Mouse (Mus musculus): ENCODE measurements at regions not wholly inside any gene's neighbourhood (a gene's known extent, or its start where the extent isn't known, plus 50 kb on each side); places are given as distances from the start of the nearest gene placed in this dataset.

GRCm38 (mm10) chr17:75808025-75808424, 256.3 kb upstream of the Fam98a start:
- TF ChIP-seq CTCF (IDR thresholded peaks at IDR 0.05; ENCODE audit: borderline replicate concordance, extremely low read depth, insufficient read depth, insufficient read length) (no peak), POLR2A (IDR thresholded peaks at IDR 0.05; ENCODE audit: borderline replicate concordance, extremely low read depth, insufficient read depth, insufficient read length, poor library complexity, severe bottlenecking) (no peak)
- no peak for DNase-seq (ENCODE audit: low read depth)

- no peak for TF ChIP-seq POLR2A (IDR thresholded peaks at IDR 0.05; ENCODE audit: borderline replicate concordance, extremely low read depth, insufficient read depth, insufficient read length, poor library complexity, severe bottlenecking)
- no peak for TF ChIP-seq CTCF (IDR thresholded peaks at IDR 0.05; ENCODE audit: borderline replicate concordance, extremely low read depth, insufficient read depth, insufficient read length)
- DNase-seq (ENCODE audit: low read depth), result peak; percentile 80
Observed at GRCm38 (mm10) chr17:75804358-75804757, 252.6 kb upstream of the Fam98a start.

DNA sequence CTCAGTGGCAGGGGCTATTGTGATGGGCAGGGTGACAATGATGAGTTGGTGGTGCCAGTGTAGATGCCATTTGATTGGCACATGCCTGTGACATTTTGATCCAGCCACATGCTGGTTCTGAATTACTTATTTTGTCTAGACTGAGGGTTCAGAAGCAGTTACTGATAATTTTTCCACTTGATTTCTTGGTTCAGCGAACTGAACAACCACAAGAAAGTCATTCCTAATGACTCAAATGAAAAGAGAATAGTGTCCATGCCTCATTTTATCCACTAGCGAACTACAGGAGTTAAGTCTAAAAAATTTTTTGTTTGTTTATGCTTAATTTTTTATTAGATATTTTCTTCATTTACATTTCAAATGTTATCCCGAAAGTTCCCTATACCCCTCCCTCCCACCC, 244.6 kb upstream of the Fam98a start:
- DNase-seq (ENCODE audit: low read depth), result no peak

GRCm38 (mm10) chr17:75795772-75796171, 244.0 kb upstream of the Fam98a start:
- TF ChIP-seq CTCF (IDR thresholded peaks at IDR 0.05; ENCODE audit: borderline replicate concordance, extremely low read depth, insufficient read depth, insufficient read length), result no peak
- TF ChIP-seq POLR2A (IDR thresholded peaks at IDR 0.05; ENCODE audit: borderline replicate concordance, extremely low read depth, insufficient read depth, insufficient read length, poor library complexity, severe bottlenecking), result no peak
- peak; percentile 33 for DNase-seq (ENCODE audit: low read depth)

More for the DNA sequence above, 244.6 kb upstream of the Fam98a start:
- TF ChIP-seq CTCF (IDR thresholded peaks at IDR 0.05; ENCODE audit: borderline replicate concordance, extremely low read depth, insufficient read depth, insufficient read length) (no peak), POLR2A (IDR thresholded peaks at IDR 0.05; ENCODE audit: borderline replicate concordance, extremely low read depth, insufficient read depth, insufficient read length, poor library complexity, severe bottlenecking) (no peak)

- peak; percentile 30 for DNase-seq (ENCODE audit: low read depth)
- TF ChIP-seq CTCF (IDR thresholded peaks at IDR 0.05; ENCODE audit: borderline replicate concordance, extremely low read depth, insufficient read depth, insufficient read length) (peak; percentile 25; the same call in 1 of the 2 replicates), POLR2A (IDR thresholded peaks at IDR 0.05; ENCODE audit: borderline replicate concordance, extremely low read depth, insufficient read depth, insufficient read length, poor library complexity, severe bottlenecking) (no peak)
Observed at GRCm38 (mm10) chr17:75779770-75780169, 228.0 kb upstream of the Fam98a start.

GRCm38 (mm10) chr17:75776611-75777010, 224.9 kb upstream of the Fam98a start:
- TF ChIP-seq POLR2A (IDR thresholded peaks at IDR 0.05; ENCODE audit: borderline replicate concordance, extremely low read depth, insufficient read depth, insufficient read length, poor library complexity, severe bottlenecking) (no peak), CTCF (IDR thresholded peaks at IDR 0.05; ENCODE audit: borderline replicate concordance, extremely low read depth, insufficient read depth, insufficient read length) (no peak)

DNA sequence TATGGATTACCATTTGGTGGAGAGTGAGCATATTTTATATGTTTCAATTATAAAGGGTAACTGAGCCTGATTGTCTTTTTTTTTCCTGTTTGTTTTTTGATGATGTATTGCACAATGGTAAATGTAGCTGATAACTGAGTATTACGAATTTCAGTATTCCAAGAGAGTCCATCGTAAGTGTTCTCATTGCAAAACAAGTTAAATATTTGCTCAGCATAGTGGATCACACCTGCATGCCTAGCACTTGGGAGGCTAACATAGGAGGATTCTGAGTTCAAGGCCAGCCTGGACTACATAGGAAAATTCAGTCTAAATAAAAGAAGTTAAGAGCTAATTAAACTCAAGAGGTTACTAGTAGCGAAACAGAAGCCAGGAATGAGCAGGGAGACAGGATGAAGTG, 223.8 kb upstream of the Fam98a start:
- DNase-seq (ENCODE audit: low read depth), result no peak
- TF ChIP-seq POLR2A (IDR thresholded peaks at IDR 0.05; ENCODE audit: borderline replicate concordance, extremely low read depth, insufficient read depth, insufficient read length, poor library complexity, severe bottlenecking) (no peak), CTCF (IDR thresholded peaks at IDR 0.05; ENCODE audit: borderline replicate concordance, extremely low read depth, insufficient read depth, insufficient read length) (no peak)

More at GRCm38 (mm10) chr17:75776611-75777010, 224.9 kb upstream of the Fam98a start:
- DNase-seq (ENCODE audit: low read depth), result peak; percentile 53

DNA sequence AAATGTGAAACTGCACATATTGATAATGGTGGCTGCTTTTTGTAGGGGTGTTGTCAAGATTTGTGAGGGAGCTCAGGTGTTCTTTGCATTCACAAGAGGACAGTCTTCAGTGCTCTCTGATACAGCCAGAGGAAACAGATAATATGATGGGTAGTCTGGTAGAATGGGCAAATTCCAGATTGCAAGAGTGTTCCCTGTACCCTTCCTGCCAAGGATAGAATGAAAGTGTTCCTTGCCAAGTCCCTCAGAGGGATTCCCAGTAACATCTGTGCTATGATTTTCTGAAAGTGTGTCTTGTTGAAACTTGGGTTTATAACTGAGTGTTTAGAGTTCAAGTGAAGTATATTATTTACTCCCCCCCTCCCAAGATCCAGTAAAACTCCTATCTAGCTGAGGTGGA, 221.1 kb upstream of the Fam98a start:
- TF ChIP-seq POLR2A (IDR thresholded peaks at IDR 0.05; ENCODE audit: borderline replicate concordance, extremely low read depth, insufficient read depth, insufficient read length, poor library complexity, severe bottlenecking), result no peak
- no peak for TF ChIP-seq CTCF (IDR thresholded peaks at IDR 0.05; ENCODE audit: borderline replicate concordance, extremely low read depth, insufficient read depth, insufficient read length)
- DNase-seq (ENCODE audit: low read depth), result no peak

GRCm38 (mm10) chr17:75768654-75769053, 216.9 kb upstream of the Fam98a start:
- TF ChIP-seq POLR2A (IDR thresholded peaks at IDR 0.05; ENCODE audit: borderline replicate concordance, extremely low read depth, insufficient read depth, insufficient read length, poor library complexity, severe bottlenecking) (no peak), CTCF (IDR thresholded peaks at IDR 0.05; ENCODE audit: borderline replicate concordance, extremely low read depth, insufficient read depth, insufficient read length) (peak; percentile 27; the same call in 1 of the 2 replicates)

DNA sequence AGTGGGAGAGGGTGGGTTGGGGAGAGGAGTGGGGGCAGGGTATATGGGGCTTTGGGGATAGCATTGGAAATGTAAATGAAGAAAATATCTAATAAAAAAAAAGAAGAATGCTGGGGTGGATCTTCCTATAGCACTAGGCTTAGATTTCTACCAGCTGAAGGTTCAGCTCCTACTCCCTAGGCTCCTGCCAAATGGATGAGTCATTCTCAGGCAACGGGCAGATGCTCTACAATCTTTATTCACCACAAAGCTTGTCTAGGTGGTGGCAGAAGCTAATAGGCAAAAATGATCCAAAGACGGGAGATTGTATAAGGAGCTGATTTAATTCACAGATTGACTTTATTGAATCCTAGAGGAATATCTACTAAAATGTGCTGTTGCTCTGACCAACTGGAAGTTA, 211.6 kb upstream of the Fam98a start:
- no peak for TF ChIP-seq CTCF (IDR thresholded peaks at IDR 0.05; ENCODE audit: borderline replicate concordance, extremely low read depth, insufficient read depth, insufficient read length)
- no peak for TF ChIP-seq POLR2A (IDR thresholded peaks at IDR 0.05; ENCODE audit: borderline replicate concordance, extremely low read depth, insufficient read depth, insufficient read length, poor library complexity, severe bottlenecking)
- DNase-seq (ENCODE audit: low read depth), result no peak

More at GRCm38 (mm10) chr17:75768654-75769053, 216.9 kb upstream of the Fam98a start:
- no peak for DNase-seq (ENCODE audit: low read depth)

DNA sequence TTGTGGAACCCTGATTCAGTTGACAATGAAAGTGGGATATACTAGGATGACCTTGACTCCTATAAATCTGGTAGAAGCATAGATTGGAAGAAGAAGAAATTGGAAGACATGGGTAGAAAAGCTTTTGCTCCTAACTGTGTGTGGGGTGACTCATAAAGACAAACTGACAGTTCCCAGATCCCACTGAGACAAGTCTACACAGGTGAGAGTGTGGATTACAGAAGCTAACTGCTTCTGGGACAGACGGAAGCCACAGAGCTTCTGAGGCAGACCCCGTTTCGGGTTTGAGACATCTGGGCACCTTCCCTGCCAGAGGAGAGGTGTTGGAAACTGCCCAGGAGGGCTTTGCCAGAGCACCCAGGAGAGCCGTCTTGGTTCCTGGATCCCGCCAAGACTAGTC, 204.7 kb upstream of the Fam98a start:
- no peak for DNase-seq (ENCODE audit: low read depth)
- no peak for TF ChIP-seq CTCF (IDR thresholded peaks at IDR 0.05; ENCODE audit: borderline replicate concordance, extremely low read depth, insufficient read depth, insufficient read length)

DNA sequence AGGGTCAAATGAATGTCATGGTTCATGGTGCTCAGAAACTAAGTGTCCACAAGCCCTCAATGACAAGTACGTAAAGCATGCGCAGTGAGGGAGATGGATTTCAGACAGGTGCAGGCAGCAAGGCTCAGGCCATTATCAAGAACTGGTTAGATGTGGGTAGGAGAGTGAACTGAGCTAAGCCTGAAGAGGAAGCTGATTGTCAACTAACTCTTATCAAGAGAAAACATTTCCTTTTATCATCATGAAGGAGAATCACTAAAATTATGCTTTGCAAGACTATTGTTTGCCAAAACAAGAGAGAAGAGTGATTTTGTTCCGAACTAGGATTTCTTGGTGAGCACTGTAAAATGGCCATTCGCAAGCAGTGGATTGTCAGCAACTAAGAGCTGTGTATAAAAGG, 164.7 kb upstream of the Fam98a start:
- DNase-seq (ENCODE audit: low read depth), result no peak
- TF ChIP-seq CTCF (IDR thresholded peaks at IDR 0.05; ENCODE audit: borderline replicate concordance, extremely low read depth, insufficient read depth, insufficient read length) (no peak), POLR2A (IDR thresholded peaks at IDR 0.05; ENCODE audit: borderline replicate concordance, extremely low read depth, insufficient read depth, insufficient read length, poor library complexity, severe bottlenecking) (no peak)
